Mouse (Mus musculus) kidney, embryonic 14.5 days (tissue): ENCODE data around the gene Fmn2. TPM values are rescaled to one million over a fixed set of nuclear protein-coding genes. Genes with fewer than 3 reads are reported as not detected.

ENCODE experiments used
- ATAC-seq: fragments of 200-750 bp; cut with Nextera tagmentation; 2 replicates; pipeline ENCODE4 v1.8.0; 2017; ENCODE audit warnings: moderate number of reproducible peaks, mild to moderate bottlenecking, moderate TSS enrichment, moderate library complexity; ENCODE audit not compliant: low FRiP score, low TSS enrichment
- H3K27ac ChIP-seq: fragments of 300-500 bp; sonication (generic); 2 replicates; pipeline ENCODE4 v1.5.1; 2014; ENCODE audit warnings: low read depth, mild to moderate bottlenecking, low read length, moderate library complexity, mixed read lengths
- H3K27me3 ChIP-seq: fragments of 300-500 bp; sonication (generic); 2 replicates; pipeline ENCODE4 v1.6.1; 2014; ENCODE audit warnings: mild to moderate bottlenecking, low read length; ENCODE audit not compliant: control insufficient read depth, insufficient read depth
- H3K36me3 ChIP-seq: fragments of 300-500 bp; sonication (generic); 2 replicates; pipeline ENCODE4 v1.6.1; 2014; ENCODE audit warnings: low read length, mixed read lengths; ENCODE audit not compliant: control insufficient read depth, insufficient read depth
- H3K4me1 ChIP-seq: fragments of 300-500 bp; sonication (generic); 2 replicates; pipeline ENCODE4 v1.6.1; 2014; ENCODE audit warnings: low read length, mixed read lengths; ENCODE audit not compliant: control insufficient read depth, insufficient read depth
- H3K4me2 ChIP-seq: fragments of 300-500 bp; sonication (generic); replicated peaks from 2 replicates; pipeline ENCODE4 v1.6.1; 2014; ENCODE audit warnings: low read depth, mild to moderate bottlenecking, low read length
- H3K4me3 ChIP-seq: fragments of 300-500 bp; sonication (generic); 2 replicates; pipeline ENCODE4 v1.5.1; 2014; ENCODE audit warnings: mild to moderate bottlenecking, low read length
- H3K9ac ChIP-seq: fragments of 300-500 bp; sonication (generic); 2 replicates; pipeline ENCODE4 v1.6.1; 2014; ENCODE audit warnings: low read depth, mild to moderate bottlenecking, low read length, moderate library complexity
- H3K9me3 ChIP-seq: fragments of 300-500 bp; sonication (generic); 2 replicates; pipeline ENCODE4 v1.6.1; 2016; ENCODE audit warnings: low read length; ENCODE audit not compliant: control insufficient read depth
- WGBS: fragments of 180-500 bp; shearing (Covaris S2); extraction: QIAGEN DNeasy Blood & Tissue Kit; methylation state at CpG from one replicate; pipeline ENCODE4 v1.1.7; 2014; 5-methylcytosine and 5-hydroxymethylcytosine counted together
- polyA plus RNA-seq: library from polyadenylated mRNA; unstranded; fragments of >200 nt; fragmentation: Nextera tagmentation; extraction: Ambion mirVana; gene quantifications from 2 replicates; pipeline ENCODE4 v1.2.1, GENCODE M21; 2014

Gene Fmn2
- 0.93 and 1.6 TPM in 2 replicates for polyA plus RNA-seq

DNA sequence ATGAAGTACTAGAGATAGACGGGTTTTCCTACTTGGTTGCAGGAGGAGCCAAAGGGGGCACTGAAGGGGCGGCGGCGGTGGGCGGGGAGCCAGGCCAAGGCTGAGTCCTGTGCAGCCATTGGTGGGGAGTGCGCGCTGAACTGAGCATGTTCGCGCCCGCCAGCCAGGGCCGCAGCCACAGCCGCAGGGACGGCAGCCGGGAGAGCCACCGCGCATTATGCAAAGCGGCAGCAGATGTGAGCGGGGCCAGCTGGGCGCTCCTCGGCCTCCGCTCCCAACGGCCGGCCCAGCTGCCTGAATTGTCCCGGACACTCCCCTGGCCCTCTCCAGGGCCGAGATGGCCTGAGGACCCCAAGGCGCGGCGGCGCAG lies at the start of gene Fmn2:
Gene Fmn2, plus strand, starts transcription at position 165 of the 370 bp plus-strand sequence.
- Histone ChIP-seq H3K27ac (no peak within 1 kb of the TSS), H3K27me3 (peaks cover 10% of the 10 kb centered on the region), H3K9me3 (no peaks in the 10 kb centered on the region), H3K36me3 (no peaks in the 10 kb centered on the region), H3K4me1 (peaks cover 14% of the 10 kb centered on the region), H3K4me2 (peak within 1 kb of the TSS; percentile 98), H3K9ac (peak within 1 kb of the TSS; percentile 58), H3K4me3 (peak within 1 kb of the TSS; percentile 61)
- WGBS = under 1% methylated on average over 29 of the region's 29 CpGs
- peak; percentile 98 for ATAC-seq

DNA sequence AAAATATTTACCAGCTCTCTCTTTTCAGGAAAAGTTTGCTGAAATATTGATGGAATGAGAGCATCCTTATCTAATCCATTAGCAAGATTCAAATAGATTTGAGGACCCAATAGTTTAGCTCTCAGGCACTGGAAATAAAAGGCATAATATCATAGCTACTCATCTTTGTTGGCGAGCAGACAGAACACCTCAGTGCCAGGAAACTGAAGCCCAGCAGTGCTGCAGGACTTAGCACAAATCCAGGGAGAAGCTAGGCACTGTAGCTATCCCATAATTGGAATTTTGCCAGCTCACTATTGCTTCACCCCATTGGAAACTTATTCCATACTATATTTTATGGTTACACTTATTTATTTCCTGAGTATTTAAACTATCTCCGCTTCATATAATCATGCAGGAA lies 46.5 kb upstream of the Fmn2 start:
- H3K36me3 ChIP-seq = no peaks in the 10 kb centered on the region
- H3K27ac ChIP-seq = no peak overlapping the region

DNA sequence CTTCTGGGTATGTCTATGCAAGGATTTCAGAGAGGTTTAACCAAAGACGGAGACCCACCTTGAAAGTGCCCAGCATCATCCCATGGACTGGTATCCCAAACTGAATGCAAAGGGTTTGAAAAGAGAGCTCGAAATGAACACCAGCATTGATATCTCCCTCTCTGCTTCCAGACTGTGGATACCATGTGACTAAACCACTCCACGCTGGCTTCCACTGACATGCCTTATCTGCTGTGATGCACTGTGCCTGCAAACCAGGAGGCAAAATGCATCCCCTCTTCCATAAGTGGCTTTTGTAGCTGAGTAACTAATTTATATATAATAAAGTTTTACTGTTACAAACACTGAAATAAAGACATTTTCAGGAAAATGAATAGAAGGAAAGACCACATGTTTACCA lies 36.2 kb upstream of the Fmn2 start:
- Histone ChIP-seq H3K4me1 (no peaks in the 10 kb centered on the region), H3K4me2 (no peak overlapping the region), H3K9me3 (no peaks in the 10 kb centered on the region), H3K9ac (no peak overlapping the region), H3K27me3 (no peaks in the 10 kb centered on the region), H3K36me3 (no peaks in the 10 kb centered on the region), H3K4me3 (no peak overlapping the region), H3K27ac (no peak overlapping the region)
- ATAC-seq = no peak
- WGBS = 80% methylated on average over 3 of the region's 3 CpGs

More for the DNA sequence above, 46.5 kb upstream of the Fmn2 start:
- Histone ChIP-seq H3K4me3 (no peak overlapping the region), H3K27me3 (no peaks in the 10 kb centered on the region), H3K4me1 (no peaks in the 10 kb centered on the region), H3K9ac (no peak overlapping the region), H3K9me3 (no peaks in the 10 kb centered on the region), H3K4me2 (no peak overlapping the region)
- 84% methylated on average over 2 of the region's 2 CpGs for WGBS
- no peak for ATAC-seq

DNA sequence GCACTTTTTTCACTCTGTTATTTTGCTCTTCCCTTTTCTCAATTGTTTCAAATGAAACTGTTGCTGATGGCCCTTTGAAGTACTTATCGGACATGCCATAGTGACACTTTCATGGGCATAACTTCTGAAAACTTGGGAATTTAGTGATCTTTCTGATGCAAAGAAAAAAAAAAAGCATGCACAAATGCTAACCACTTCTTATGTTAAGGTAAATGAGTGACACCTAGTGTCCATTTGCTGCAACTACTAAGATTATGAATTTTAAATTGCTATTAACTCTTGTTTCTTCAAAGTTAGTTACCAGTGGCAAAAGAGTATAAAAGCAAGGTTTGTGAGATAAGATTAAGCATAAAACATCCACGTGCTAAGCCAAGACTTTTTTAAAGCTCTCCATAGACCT lies 35.4 kb upstream of the Fmn2 start:
- ATAC-seq = no peak
- 40% methylated on average over 2 of the region's 2 CpGs for WGBS
- Histone ChIP-seq H3K27ac (no peak overlapping the region), H3K4me3 (no peak overlapping the region), H3K9me3 (no peaks in the 10 kb centered on the region), H3K4me2 (no peak overlapping the region), H3K9ac (no peak overlapping the region), H3K4me1 (no peaks in the 10 kb centered on the region), H3K36me3 (no peaks in the 10 kb centered on the region), H3K27me3 (no peaks in the 10 kb centered on the region)

- WGBS = 7% methylated on average over 6 of the region's 6 CpGs
- no peaks in the 10 kb centered on the region for H3K36me3 ChIP-seq
- no peak overlapping the region for H3K4me2 ChIP-seq
- H3K27me3 ChIP-seq = no peaks in the 10 kb centered on the region
- no peaks in the 10 kb centered on the region for H3K4me1 ChIP-seq
- H3K27ac ChIP-seq = no peak overlapping the region
- peak; percentile 83 for ATAC-seq
- H3K9ac ChIP-seq = no peak overlapping the region
- no peak overlapping the region for H3K4me3 ChIP-seq
- no peaks in the 10 kb centered on the region for H3K9me3 ChIP-seq
These were observed 31.9 kb upstream of the Fmn2 start for GRCm38 (mm10) chr1:174469736-174470135.

DNA sequence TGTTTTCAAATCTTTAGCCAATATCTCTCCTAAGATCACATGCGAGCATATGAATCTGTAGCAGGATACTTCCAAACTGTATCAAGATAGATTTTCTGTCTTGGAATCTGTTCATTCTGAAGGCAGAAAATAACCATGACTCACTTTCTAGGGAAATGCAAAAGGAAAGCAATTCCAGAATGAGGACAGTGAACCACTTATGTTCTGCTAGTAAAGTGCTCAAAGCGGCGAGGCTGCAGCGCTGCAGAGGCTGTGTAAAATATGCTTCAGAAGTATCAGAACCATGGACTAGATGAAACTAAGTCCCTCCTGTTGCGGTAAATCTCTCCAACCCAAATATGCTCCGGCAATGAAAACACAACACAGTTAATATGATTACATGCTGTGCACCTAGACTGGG lies 19.1 kb upstream of the Fmn2 start:
- H3K27ac ChIP-seq = no peak overlapping the region
- no peaks in the 10 kb centered on the region for H3K4me1 ChIP-seq
- H3K9ac ChIP-seq = no peak overlapping the region
- WGBS = 92% methylated on average over 6 of the region's 6 CpGs
- no peak for ATAC-seq
- no peaks in the 10 kb centered on the region for H3K9me3 ChIP-seq
- H3K27me3 ChIP-seq = no peaks in the 10 kb centered on the region
- no peaks in the 10 kb centered on the region for H3K36me3 ChIP-seq
- no peak overlapping the region for H3K4me3 ChIP-seq
- H3K4me2 ChIP-seq = no peak overlapping the region

DNA sequence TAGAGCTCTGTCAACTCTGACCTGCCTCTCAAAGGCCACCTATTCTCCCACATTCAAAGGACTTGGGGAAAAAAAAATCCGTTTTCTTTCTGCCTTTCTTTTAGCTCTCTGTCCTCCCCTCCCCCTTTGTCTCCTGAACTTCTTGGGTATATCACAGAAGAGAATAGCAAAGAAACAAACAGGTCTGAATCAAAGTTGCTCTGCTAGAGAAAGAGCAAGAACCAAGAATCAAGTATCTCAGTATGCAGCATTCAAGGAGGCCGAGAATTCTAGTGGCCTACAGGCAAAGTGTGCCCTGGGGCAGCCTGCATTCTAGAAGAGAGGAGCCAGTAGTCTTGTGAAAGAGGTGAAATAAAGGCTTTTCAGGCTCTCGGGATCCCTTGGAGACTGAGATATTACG lies 1.6 kb upstream of the Fmn2 start:
- Histone ChIP-seq H3K36me3 (no peaks in the 10 kb centered on the region), H3K4me2 (no peak overlapping the region), H3K9me3 (no peaks in the 10 kb centered on the region), H3K27me3 (peaks cover 10% of the 10 kb centered on the region), H3K9ac (no peak overlapping the region), H3K4me1 (peaks cover 14% of the 10 kb centered on the region), H3K27ac (no peak overlapping the region), H3K4me3 (no peak overlapping the region)
- ATAC-seq = no peak
- 61% methylated on average over 4 of the region's 4 CpGs for WGBS

DNA sequence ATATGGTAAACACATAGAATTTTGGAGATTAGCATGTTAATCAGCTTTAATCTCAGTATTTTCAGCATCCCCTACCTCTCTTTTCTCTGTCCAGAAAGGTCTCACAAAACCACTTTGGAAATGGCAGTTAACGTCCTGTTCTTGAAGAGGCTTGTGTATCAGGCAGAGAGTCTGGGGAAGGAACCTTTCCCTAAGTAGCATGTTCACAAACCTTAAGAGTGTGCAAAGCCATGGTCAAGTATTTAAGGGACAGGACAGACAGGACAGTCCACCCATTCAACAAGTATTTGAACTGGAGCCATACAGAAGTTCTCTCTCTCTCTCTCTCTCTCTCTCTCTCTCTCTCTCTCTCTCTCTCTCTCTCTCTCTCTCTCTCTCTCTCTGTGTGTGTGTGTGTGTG lies 614 bp upstream of the Fmn2 start:
- H3K9me3 ChIP-seq = no peaks in the 10 kb centered on the region
- H3K4me3 ChIP-seq = no peak overlapping the region
- H3K27me3 ChIP-seq = peaks cover 10% of the 10 kb centered on the region
- H3K4me2 ChIP-seq = peak overlapping the region; percentile 98; the same call in 1 of the 2 replicates
- H3K36me3 ChIP-seq = no peaks in the 10 kb centered on the region
- no peak for ATAC-seq
- no peak overlapping the region for H3K27ac ChIP-seq
- no peak overlapping the region for H3K9ac ChIP-seq
- WGBS = 65% methylated on average over 1 of the region's 1 CpGs
- H3K4me1 ChIP-seq = peaks cover 14% of the 10 kb centered on the region

DNA sequence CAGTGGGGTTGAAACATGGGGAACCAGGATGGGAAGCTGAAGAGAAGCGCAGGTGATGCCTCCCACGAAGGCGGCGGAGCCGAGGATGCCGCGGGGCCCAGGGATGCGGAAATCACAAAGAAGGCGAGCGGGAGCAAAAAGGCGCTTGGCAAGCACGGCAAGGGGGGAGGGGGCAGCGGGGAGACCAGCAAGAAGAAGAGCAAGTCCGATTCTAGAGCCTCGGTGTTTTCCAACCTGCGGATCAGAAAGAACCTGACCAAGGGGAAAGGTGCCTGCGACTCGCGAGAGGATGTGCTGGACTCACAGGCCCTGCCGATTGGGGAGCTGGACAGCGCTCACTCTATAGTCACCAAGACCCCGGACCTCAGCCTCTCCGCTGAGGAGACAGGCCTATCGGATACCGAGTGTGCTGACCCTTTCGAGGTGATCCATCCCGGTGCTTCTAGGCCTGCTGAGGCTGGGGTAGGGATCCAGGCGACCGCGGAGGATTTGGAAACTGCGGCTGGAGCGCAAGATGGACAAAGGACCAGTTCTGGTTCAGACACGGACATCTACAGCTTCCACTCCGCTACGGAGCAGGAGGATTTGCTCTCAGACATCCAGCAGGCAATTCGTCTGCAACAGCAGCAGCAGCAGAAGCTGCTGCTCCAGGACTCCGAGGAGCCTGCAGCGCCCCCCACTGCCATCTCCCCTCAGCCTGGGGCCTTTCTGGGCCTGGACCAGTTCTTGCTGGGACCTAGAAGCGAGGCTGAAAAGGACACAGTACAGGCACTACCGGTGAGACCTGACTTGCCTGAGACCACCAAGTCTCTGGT lies 613 bp downstream of the Fmn2 start:
- no peak overlapping the region for H3K27ac ChIP-seq
- WGBS = under 1% methylated on average over 38 of the region's 40 CpGs

More for the DNA sequence above, 613 bp downstream of the Fmn2 start:
- Histone ChIP-seq H3K36me3 (no peaks in the 10 kb centered on the region), H3K27me3 (peaks cover 10% of the 10 kb centered on the region), H3K4me2 (peak overlapping the region; percentile 98), H3K9me3 (no peaks in the 10 kb centered on the region), H3K4me1 (peaks cover 14% of the 10 kb centered on the region), H3K4me3 (peak overlapping the region; percentile 61), H3K9ac (peak overlapping the region; percentile 58)
- ATAC-seq = peak; percentile 82
